In genomic region chr8:80804066-80804619, GRCm38 (mm10) we compare ENCODE assay signal across 8 mouse cellular contexts.
DNase-seq lines count a peak whose midpoint lies in the region; ATAC-seq and TF ChIP-seq lines count a peak whose summit lies in the region.
"Had no signal": no experiment of that assay in that cellular context is flagged by ENCODE, and none has a peak within 500 bp of the region (broad histone marks: within the 10 kb centered on the region; RNA-seq: fewer than 3 reads in every experiment).

No protein-coding gene starts in this region.

- 46% methylated on average over 4 of the region's 4 CpGs for whole genome bisulfite sequencing in kidney, adult 2 months
- WGBS in limb, embryonic 13.5 days = 51% methylated on average over 4 of the region's 4 CpGs
- WGBS in kidney, embryonic 14.5 days = 63% methylated on average over 4 of the region's 4 CpGs

- DNase-seq in kidney, adult 2 months = no peak
- no peak for DNase-seq in kidney, adult 8-10 months
- peak; percentile 92 for DNase-seq in brain, adult 2 months (ENCODE audit: low read depth, low spot score)
- peak; percentile 38 for DNase-seq in embryo, embryonic 11 days
- no peak for DNase-seq in MN1 (ENCODE audit: low spot score)

- H3K9me3 ChIP-seq in limb, embryonic 13.5 days = 0 out of 2 replicates have a peak, but pooled peaks cover 3% of the 10 kb centered on the region
- H3K9me3 ChIP-seq in kidney, embryonic 14.5 days (ENCODE audit: control insufficient read depth, low read length) = no peaks in the 10 kb centered on the region
- H3K9me3 ChIP-seq: lung, embryonic 15.5 days had no signal

- no peaks in the 10 kb centered on the region for H3K36me3 ChIP-seq in kidney, adult 2 months (ENCODE audit: control insufficient read depth, insufficient read depth, low read length)
- peaks cover 8% of the 10 kb centered on the region; the same call in 1 of the 2 replicates for H3K36me3 ChIP-seq in limb, embryonic 13.5 days
- H3K36me3 ChIP-seq in kidney, embryonic 14.5 days (ENCODE audit: control insufficient read depth, insufficient read depth, low read length) = no peaks in the 10 kb centered on the region

- no peak overlapping the region for H3K4me2 ChIP-seq in limb, embryonic 13.5 days (replicated peaks)
- no peak overlapping the region for H3K4me2 ChIP-seq in kidney, embryonic 14.5 days (replicated peaks; ENCODE audit: low read depth, low read length)
- H3K4me2 ChIP-seq: lung, embryonic 15.5 days had no signal

- peaks cover 8% of the 10 kb centered on the region; the same call in 1 of the 2 replicates for H3K4me1 ChIP-seq in kidney, adult 2 months (ENCODE audit: control insufficient read depth, insufficient read depth, low read length)
- peaks cover 38% of the 10 kb centered on the region for H3K4me1 ChIP-seq in limb, embryonic 13.5 days
- H3K4me1 ChIP-seq in kidney, embryonic 14.5 days (ENCODE audit: control insufficient read depth, insufficient read depth, low read length) = peaks cover 20% of the 10 kb centered on the region; the same call in 1 of the 2 replicates

- no peaks in the 10 kb centered on the region for H3K27me3 ChIP-seq in kidney, adult 2 months (replicated peaks; ENCODE audit: control insufficient read depth, insufficient read depth, low read length)
- no peaks in the 10 kb centered on the region for H3K27me3 ChIP-seq in limb, embryonic 13.5 days
- H3K27me3 ChIP-seq in kidney, embryonic 14.5 days (ENCODE audit: control insufficient read depth, insufficient read depth, low read length) = no peaks in the 10 kb centered on the region
- H3K27me3 ChIP-seq: lung, embryonic 15.5 days had no signal

- TF ChIP-seq CTCF in kidney, adult 2 months (conservative IDR thresholded peaks at IDR 0.05; ENCODE audit: insufficient read depth, insufficient read length, low read depth, low read length) = no peak

- no peak for ATAC-seq in limb, embryonic 13.5 days (ENCODE audit: low FRiP score, low read depth)
- ATAC-seq in kidney, embryonic 14.5 days (ENCODE audit: low FRiP score, low TSS enrichment) = no peak

- H3K4me3 ChIP-seq in kidney, adult 2 months (ENCODE audit: insufficient read depth, low read depth, low read length) = no peak overlapping the region
- no peak overlapping the region for H3K4me3 ChIP-seq in limb, embryonic 13.5 days
- H3K4me3 ChIP-seq in kidney, embryonic 14.5 days (ENCODE audit: low read length) = no peak overlapping the region
- H3K4me3 ChIP-seq: lung, embryonic 15.5 days had no signal

- H3K27ac ChIP-seq in kidney, adult 2 months (ENCODE audit: insufficient read depth, low read depth, low read length) = peak overlapping the region; percentile 36; the same call in 1 of the 2 replicates
- peak overlapping the region; percentile 52; the same call in 1 of the 2 replicates for H3K27ac ChIP-seq in limb, embryonic 13.5 days
- H3K27ac ChIP-seq in kidney, embryonic 14.5 days (ENCODE audit: low read depth, low read length) = no peak overlapping the region
- H3K27ac ChIP-seq: lung, embryonic 15.5 days had no signal

- no peak overlapping the region for H3K9ac ChIP-seq in limb, embryonic 13.5 days
- no peak overlapping the region; the same call in 1 of the 2 replicates for H3K9ac ChIP-seq in kidney, embryonic 14.5 days (ENCODE audit: low read depth, low read length)
- H3K9ac ChIP-seq: lung, embryonic 15.5 days had no signal

- no peak for TF ChIP-seq POLR2A in kidney, adult 2 months (IDR thresholded peaks at IDR 0.05; ENCODE audit: low read depth, low read length)

Comparison
In these comparisons a context has a peak if more than half of its experiments do, and no peak if none do; other contexts are left out.
1. DNase-seq: peak in brain, adult 2 months (single experiment) and embryo, embryonic 11 days (single experiment); none in kidney, adult 2 months (single experiment), kidney, adult 8-10 months (0 of 2) and MN1 (single experiment).